ENCODE assay signal across 9 mouse cellular contexts in genomic region chr8:120078080-120078479, GRCm38 (mm10). TPM values are rescaled to one million over a fixed set of nuclear protein-coding genes. Genes with fewer than 3 reads are reported as not detected.
A peak's percentile ranks its signal among the peaks of the same experiment; 100 is the strongest.
DNase-seq lines count a peak whose midpoint lies in the region; ATAC-seq and TF ChIP-seq lines count a peak whose summit lies in the region.
"Had no signal": no experiment of that assay in that cellular context is flagged by ENCODE, and none has a peak within 500 bp of the region (broad histone marks: within the 10 kb centered on the region; RNA-seq: fewer than 3 reads in every experiment).

No protein-coding gene starts in this region.

- no peak overlapping the region for H3K9ac ChIP-seq in forebrain, postnatal 0 days
- no peak overlapping the region for H3K9ac ChIP-seq in midbrain, postnatal 0 days (replicated peaks; ENCODE audit: low read length, poor library complexity, severe bottlenecking)

- H3K4me2 ChIP-seq in forebrain, postnatal 0 days (ENCODE audit: low read depth), result no peak overlapping the region
- H3K4me2 ChIP-seq in midbrain, postnatal 0 days (ENCODE audit: low read depth, low read length, poor library complexity, severe bottlenecking), result no peak overlapping the region

- H3K4me1 ChIP-seq in forebrain, postnatal 0 days (ENCODE audit: insufficient read depth), result no peaks in the 10 kb centered on the region
- no peaks in the 10 kb centered on the region for H3K4me1 ChIP-seq in midbrain, postnatal 0 days (ENCODE audit: insufficient read depth, low read length)

- peak; percentile 80 for TF ChIP-seq CTCF in forebrain, postnatal 0 days (IDR thresholded peaks at IDR 0.05; ENCODE audit: low read depth)
- peak; percentile 84 for TF ChIP-seq CTCF in midbrain, postnatal 0 days (IDR thresholded peaks at IDR 0.05)

- no peak overlapping the region for H3K27ac ChIP-seq in forebrain, postnatal 0 days (ENCODE audit: low read depth, low read length)
- H3K27ac ChIP-seq in midbrain, postnatal 0 days (ENCODE audit: low read depth, low read length), result no peak overlapping the region

- H3K27me3 ChIP-seq in forebrain, postnatal 0 days (ENCODE audit: insufficient read depth, low read length), result no peaks in the 10 kb centered on the region
- no peaks in the 10 kb centered on the region for H3K27me3 ChIP-seq in midbrain, postnatal 0 days (ENCODE audit: insufficient read depth, low read length)

- DNase-seq in adrenal gland, adult (ENCODE audit: inconsistent age in 2 of 2, low spot score in 1 of 2), result peak; percentile 74 to 90
- DNase-seq in adrenal gland, adult 8-10 months, result no peak
- peak; percentile 65 for DNase-seq in cerebellum, adult 11-12 months
- DNase-seq in forebrain, postnatal 0 days, result peak; percentile 80
- DNase-seq in left cerebral cortex, postnatal 25 days (ENCODE audit: low spot score in 2 of 2), result peak; percentile 75 to 81
- peak; percentile 78 for DNase-seq in midbrain, postnatal 0 days (ENCODE audit: low spot score)
- DNase-seq in spleen, postnatal 10 days (ENCODE audit: low spot score in 2 of 2), result peak; percentile 61 to 88

- H3K9me3 ChIP-seq in forebrain, postnatal 0 days (ENCODE audit: low read length), result no peaks in the 10 kb centered on the region
- no peaks in the 10 kb centered on the region for H3K9me3 ChIP-seq in midbrain, postnatal 0 days (ENCODE audit: low read length)
- H3K9me3 ChIP-seq: megakaryocyte, embryonic 14.5 days had no signal

- intact Hi-C loops in left cerebral cortex, postnatal 25 days (cut with DNase I), result loop anchor here (1.0 kb wide), 1 partner anchor 134 kb away; no protein-coding TSS in a partner anchor

- WGBS in forebrain, postnatal 0 days, result 14% methylated on average over 10 of the region's 10 CpGs
- 12% methylated on average over 10 of the region's 10 CpGs for WGBS in midbrain, postnatal 0 days

- peaks cover 27% of the 10 kb centered on the region for H3K36me3 ChIP-seq in forebrain, postnatal 0 days (ENCODE audit: insufficient read depth)
- H3K36me3 ChIP-seq in midbrain, postnatal 0 days (ENCODE audit: insufficient read depth, low read length), result peaks cover 24% of the 10 kb centered on the region

- H3K4me3 ChIP-seq in forebrain, postnatal 0 days (ENCODE audit: low read depth, low read length), result no peak overlapping the region
- no peak overlapping the region for H3K4me3 ChIP-seq in midbrain, postnatal 0 days (ENCODE audit: low read depth, low read length)
- H3K4me3 ChIP-seq: megakaryocyte, embryonic 14.5 days had no signal

- ATAC-seq in forebrain, postnatal 0 days, result peak; percentile 78
- peak; percentile 74 for ATAC-seq in inflammation-experienced regulatory T-cells, adult 6 months
- peak; percentile 29; the same call in 1 of the 2 replicates for ATAC-seq in midbrain, postnatal 0 days (ENCODE audit: low FRiP score)

RNA-seq across cellular contexts. Expression of gene Zdhhc7, which starts 23.2 kb away (rescaled TPM):
- total RNA-seq in adrenal gland, adult 8-10 months (2022), result 10 to 100 TPM; 50.1 to 70.1 (median 55.6) TPM
- total RNA-seq in forebrain, postnatal 0 days (2014; rRNA removed), result 24.8 and 37.6 TPM in 2 replicates
- 19.2 and 25.3 TPM in 2 replicates for polyA plus RNA-seq in forebrain, postnatal 0 days (2015; fragmentation: Nextera tagmentation; extraction: Ambion mirVana)
- 1 to 10 TPM; 5.3 to 6.6 (median 6.2) TPM for polyA plus RNA-seq in inflammation-experienced regulatory T-cells, adult 6 months (2017; shearing (Covaris generic))
- 10 to 100 TPM; 36.5 to 40.0 TPM for total RNA-seq in left cerebral cortex, postnatal 25 days (2021)
- 34.1 and 40.8 TPM in 2 replicates for total RNA-seq in midbrain, postnatal 0 days (2014; rRNA removed)
- polyA plus RNA-seq in midbrain, postnatal 0 days (2015; fragmentation: Nextera tagmentation; extraction: Ambion mirVana), result 23.9 and 24.6 TPM in 2 replicates

RNA-seq across cellular contexts. Expression of gene 6430548M08Rik, which starts 35.9 kb away (rescaled TPM):
- 100 to 1,000 TPM; 110 to 182 (median 142) TPM for total RNA-seq in adrenal gland, adult 8-10 months (2022)
- 49.0 and 59.6 TPM in 2 replicates for total RNA-seq in forebrain, postnatal 0 days (2014; rRNA removed)
- polyA plus RNA-seq in forebrain, postnatal 0 days (2015; fragmentation: Nextera tagmentation; extraction: Ambion mirVana), result 27.8 and 32.7 TPM in 2 replicates
- polyA plus RNA-seq in inflammation-experienced regulatory T-cells, adult 6 months (2017; shearing (Covaris generic)), result under 1 TPM in 1 of 3 experiments, not detected in 2; 0.64 TPM
- 100 to 1,000 TPM; 221 to 232 TPM for total RNA-seq in left cerebral cortex, postnatal 25 days (2021)
- 69.7 and 71.1 TPM in 2 replicates for total RNA-seq in midbrain, postnatal 0 days (2014; rRNA removed)
- polyA plus RNA-seq in midbrain, postnatal 0 days (2015; fragmentation: Nextera tagmentation; extraction: Ambion mirVana), result 38.3 and 40.5 TPM in 2 replicates
